Mouse (Mus musculus) G1E (cell line): ENCODE results near the gene Rbms3.

ENCODE experiments used
- CTCF ChIP-seq: IDR thresholded peaks from 2 replicates; pipeline ENCODE4 v1.5.1; 2012; ENCODE audit warnings: low read depth, low read length, inconsistent platforms, mixed read lengths
- GATA1 ChIP-seq: IDR thresholded peaks from 2 replicates; pipeline ENCODE4 v1.6.1; 2012; ENCODE audit warnings: borderline replicate concordance, low read length, inconsistent platforms, mixed read lengths

GRCm38 (mm10) chr9:116808401-116808800 lies 821.3 kb downstream of the Rbms3 start:
- TF ChIP-seq CTCF (no peak), GATA1 (no peak)
